Mouse (Mus musculus): Measurements from ENCODE around the gene Chp1. TPM values are rescaled to one million over a fixed set of nuclear protein-coding genes. Genes with fewer than 3 reads are reported as not detected.
"Not testable (repeated sequence)": the region's sequence is repeated elsewhere in the genome, so short reads cannot be mapped to it uniquely, and the experiment has no call there.

Chp1 gene
- polyA plus RNA-seq (2015; fragmentation: Nextera tagmentation; extraction: Ambion mirVana): 61.0 and 66.9 TPM in 2 replicates

DNA sequence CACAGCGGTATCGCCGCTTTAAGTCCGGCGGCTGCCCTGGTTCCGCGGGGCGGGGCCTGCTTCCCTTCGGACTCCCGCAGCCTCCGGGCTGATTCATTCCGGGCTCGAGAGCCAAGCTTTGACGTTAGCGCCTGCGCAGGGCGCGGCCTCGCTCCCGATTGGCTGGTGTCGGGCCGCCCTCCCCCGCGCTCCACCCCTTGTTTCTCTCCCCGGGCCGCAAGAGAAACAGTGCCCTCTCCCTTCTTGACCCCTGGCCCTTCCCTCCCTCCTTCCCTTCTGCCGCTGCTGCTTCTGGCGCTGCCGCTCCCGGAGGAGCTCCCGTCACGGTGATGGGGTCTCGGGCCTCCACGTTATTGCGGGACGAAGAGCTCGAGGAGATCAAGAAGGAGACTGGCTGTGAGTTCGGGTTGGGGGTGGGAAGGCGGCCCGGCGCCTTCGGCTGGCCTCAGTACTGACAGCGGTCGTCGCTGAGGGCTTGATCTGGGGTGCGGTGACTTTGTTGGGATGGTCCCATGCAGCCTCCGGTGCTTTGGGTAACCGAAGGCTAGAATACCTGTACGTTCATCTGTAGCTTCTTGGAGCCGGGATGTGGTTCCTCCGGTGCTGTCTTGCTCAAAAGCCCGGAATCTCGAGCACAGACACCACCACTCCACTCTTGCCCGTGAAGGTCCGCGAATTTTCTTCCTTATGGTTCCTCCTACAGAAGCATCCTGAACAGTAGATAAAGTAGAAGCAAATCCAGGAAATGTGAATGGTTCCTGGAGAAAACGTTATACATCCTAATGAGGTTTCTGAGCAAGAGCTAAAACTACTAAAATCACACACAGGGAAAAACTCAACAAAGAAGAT, at the start of gene Chp1, which contains the start of gene Exd1:
Gene Chp1 (plus strand): TSS at position 176 of the 849 bp plus-strand sequence.
Gene Exd1 (minus strand): TSS at position 106 of the 849 bp plus-strand sequence.
- Histone ChIP-seq H3K9ac (ENCODE audit: low read length) (peak within 1 kb of the TSS; percentile 84), H3K36me3 (ENCODE audit: control insufficient read depth, insufficient read depth, low read length) (no peaks in the 10 kb centered on the region), H3K27me3 (ENCODE audit: control insufficient read depth, insufficient read depth, low read depth, low read length) (no peaks in the 10 kb centered on the region), H3K4me3 (ENCODE audit: low read length) (peak within 1 kb of the TSS; percentile 78), H3K4me1 (replicated peaks; ENCODE audit: control insufficient read depth, insufficient read depth, low read length) (peaks cover 18% of the 10 kb centered on the region; the same call in 1 of the 2 replicates), H3K4me2 (ENCODE audit: low read depth, low read length) (peak within 1 kb of the TSS; percentile 92), H3K9me3 (ENCODE audit: control insufficient read depth, low read length) (no peaks in the 10 kb centered on the region), H3K27ac (ENCODE audit: low read length) (peak within 1 kb of the TSS; percentile 90)
- ATAC-seq (ENCODE audit: low read depth): peak; percentile 99
- WGBS: under 1% methylated on average over 57 of the region's 57 CpGs

- Histone ChIP-seq H3K27ac (ENCODE audit: low read length) (no peak overlapping the region), H3K27me3 (ENCODE audit: control insufficient read depth, insufficient read depth, low read depth, low read length) (no peaks in the 10 kb centered on the region), H3K9me3 (ENCODE audit: control insufficient read depth, low read length) (no peaks in the 10 kb centered on the region), H3K4me3 (ENCODE audit: low read length) (no peak overlapping the region), H3K4me2 (ENCODE audit: low read depth, low read length) (no peak overlapping the region), H3K9ac (ENCODE audit: low read length) (no peak overlapping the region), H3K36me3 (ENCODE audit: control insufficient read depth, insufficient read depth, low read length) (no peaks in the 10 kb centered on the region), H3K4me1 (replicated peaks; ENCODE audit: control insufficient read depth, insufficient read depth, low read length) (no peaks in the 10 kb centered on the region)
- no peak for ATAC-seq (ENCODE audit: low read depth)
- WGBS: 88% methylated on average over 2 of the region's 2 CpGs
Observed at GRCm38 (mm10) chr2:119498859-119499258, 48.6 kb upstream of the Chp1 start.

- no peaks in the 10 kb centered on the region for H3K9me3 ChIP-seq (ENCODE audit: control insufficient read depth, low read length)
- WGBS: 77% methylated on average over 2 of the region's 2 CpGs
- no peaks in the 10 kb centered on the region for H3K36me3 ChIP-seq (ENCODE audit: control insufficient read depth, insufficient read depth, low read length)
- no peak overlapping the region for H3K27ac ChIP-seq (ENCODE audit: low read length)
- no peak overlapping the region for H3K4me2 ChIP-seq (ENCODE audit: low read depth, low read length)
- ATAC-seq (ENCODE audit: low read depth): no peak
- no peak overlapping the region for H3K9ac ChIP-seq (ENCODE audit: low read length)
- no peaks in the 10 kb centered on the region for H3K27me3 ChIP-seq (ENCODE audit: control insufficient read depth, insufficient read depth, low read depth, low read length)
- H3K4me1 ChIP-seq (replicated peaks; ENCODE audit: control insufficient read depth, insufficient read depth, low read length): no peaks in the 10 kb centered on the region
- no peak overlapping the region for H3K4me3 ChIP-seq (ENCODE audit: low read length)
Observed at GRCm38 (mm10) chr2:119500965-119501652, 46.4 kb upstream of the Chp1 start.

GRCm38 (mm10) chr2:119507108-119507507, 40.4 kb upstream of the Chp1 start:
- Histone ChIP-seq H3K27ac (ENCODE audit: low read length) (no peak overlapping the region), H3K4me2 (ENCODE audit: low read depth, low read length) (no peak overlapping the region), H3K36me3 (ENCODE audit: control insufficient read depth, insufficient read depth, low read length) (no peaks in the 10 kb centered on the region), H3K9ac (ENCODE audit: low read length) (no peak overlapping the region), H3K4me1 (replicated peaks; ENCODE audit: control insufficient read depth, insufficient read depth, low read length) (no peaks in the 10 kb centered on the region), H3K9me3 (ENCODE audit: control insufficient read depth, low read length) (no peaks in the 10 kb centered on the region), H3K27me3 (ENCODE audit: control insufficient read depth, insufficient read depth, low read depth, low read length) (no peaks in the 10 kb centered on the region), H3K4me3 (ENCODE audit: low read length) (no peak overlapping the region)
- ATAC-seq (ENCODE audit: low read depth): no peak

- not testable (repeated sequence) for H3K4me2 ChIP-seq (ENCODE audit: low read depth, low read length); H3K9ac ChIP-seq (ENCODE audit: low read length); ATAC-seq (ENCODE audit: low read depth); H3K27me3 ChIP-seq (ENCODE audit: control insufficient read depth, insufficient read depth, low read depth, low read length); H3K36me3 ChIP-seq (ENCODE audit: control insufficient read depth, insufficient read depth, low read length); H3K4me3 ChIP-seq (ENCODE audit: low read length); H3K27ac ChIP-seq (ENCODE audit: low read length); H3K9me3 ChIP-seq (ENCODE audit: control insufficient read depth, low read length); H3K4me1 ChIP-seq (replicated peaks; ENCODE audit: control insufficient read depth, insufficient read depth, low read length)
- 52% methylated on average over 7 of the region's 7 CpGs for WGBS
Observed at GRCm38 (mm10) chr2:119508518-119508917, 39.0 kb upstream of the Chp1 start.

- H3K36me3 ChIP-seq (ENCODE audit: control insufficient read depth, insufficient read depth, low read length): no peaks in the 10 kb centered on the region
- H3K4me1 ChIP-seq (replicated peaks; ENCODE audit: control insufficient read depth, insufficient read depth, low read length): no peaks in the 10 kb centered on the region
- no peak for ATAC-seq (ENCODE audit: low read depth)
- H3K4me2 ChIP-seq (ENCODE audit: low read depth, low read length): no peak overlapping the region
- H3K9ac ChIP-seq (ENCODE audit: low read length): no peak overlapping the region
- no peak overlapping the region for H3K27ac ChIP-seq (ENCODE audit: low read length)
- no peaks in the 10 kb centered on the region for H3K9me3 ChIP-seq (ENCODE audit: control insufficient read depth, low read length)
- H3K4me3 ChIP-seq (ENCODE audit: low read length): no peak overlapping the region
- H3K27me3 ChIP-seq (ENCODE audit: control insufficient read depth, insufficient read depth, low read depth, low read length): no peaks in the 10 kb centered on the region
- 58% methylated on average over 2 of the region's 2 CpGs for WGBS
Observed at GRCm38 (mm10) chr2:119510856-119511255, 36.6 kb upstream of the Chp1 start.

DNA sequence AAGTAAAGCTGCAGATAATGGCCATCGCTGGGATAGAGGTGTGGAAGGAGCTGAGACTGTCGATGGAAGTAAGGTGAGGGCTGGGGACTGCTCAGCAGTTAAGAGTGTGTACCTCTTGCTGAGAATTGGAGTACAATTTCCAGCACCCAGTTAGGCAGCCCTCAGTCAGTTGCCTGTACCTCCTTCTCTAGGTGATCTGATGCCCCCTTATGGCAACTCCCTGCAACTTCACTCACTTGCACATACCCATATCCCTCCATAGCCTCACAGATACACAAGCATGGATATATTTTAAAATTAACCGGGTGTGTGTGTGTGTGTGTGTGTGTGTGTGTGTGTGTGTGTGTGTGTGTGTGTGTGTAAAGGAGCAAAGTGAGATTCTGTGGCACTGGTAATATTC, 35.2 kb upstream of the Chp1 start:
- H3K4me3 ChIP-seq (ENCODE audit: low read length): no peak overlapping the region
- H3K36me3 ChIP-seq (ENCODE audit: control insufficient read depth, insufficient read depth, low read length): no peaks in the 10 kb centered on the region
- no peak for ATAC-seq (ENCODE audit: low read depth)
- no peaks in the 10 kb centered on the region for H3K4me1 ChIP-seq (replicated peaks; ENCODE audit: control insufficient read depth, insufficient read depth, low read length)
- H3K9me3 ChIP-seq (ENCODE audit: control insufficient read depth, low read length): no peaks in the 10 kb centered on the region
- no peak overlapping the region for H3K27ac ChIP-seq (ENCODE audit: low read length)
- WGBS: 84% methylated on average over 3 of the region's 3 CpGs
- no peak overlapping the region for H3K4me2 ChIP-seq (ENCODE audit: low read depth, low read length)
- no peak overlapping the region for H3K9ac ChIP-seq (ENCODE audit: low read length)
- H3K27me3 ChIP-seq (ENCODE audit: control insufficient read depth, insufficient read depth, low read depth, low read length): no peaks in the 10 kb centered on the region

- no peak overlapping the region for H3K4me2 ChIP-seq (ENCODE audit: low read depth, low read length)
- H3K4me1 ChIP-seq (replicated peaks; ENCODE audit: control insufficient read depth, insufficient read depth, low read length): no peaks in the 10 kb centered on the region
- no peak overlapping the region for H3K4me3 ChIP-seq (ENCODE audit: low read length)
- H3K27ac ChIP-seq (ENCODE audit: low read length): no peak overlapping the region
- WGBS: 57% methylated on average over 3 of the region's 3 CpGs
- ATAC-seq (ENCODE audit: low read depth): no peak
- no peaks in the 10 kb centered on the region for H3K9me3 ChIP-seq (ENCODE audit: control insufficient read depth, low read length)
- H3K27me3 ChIP-seq (ENCODE audit: control insufficient read depth, insufficient read depth, low read depth, low read length): no peaks in the 10 kb centered on the region
- no peaks in the 10 kb centered on the region for H3K36me3 ChIP-seq (ENCODE audit: control insufficient read depth, insufficient read depth, low read length)
- no peak overlapping the region for H3K9ac ChIP-seq (ENCODE audit: low read length)
Observed at GRCm38 (mm10) chr2:119514026-119514522, 33.4 kb upstream of the Chp1 start.

DNA sequence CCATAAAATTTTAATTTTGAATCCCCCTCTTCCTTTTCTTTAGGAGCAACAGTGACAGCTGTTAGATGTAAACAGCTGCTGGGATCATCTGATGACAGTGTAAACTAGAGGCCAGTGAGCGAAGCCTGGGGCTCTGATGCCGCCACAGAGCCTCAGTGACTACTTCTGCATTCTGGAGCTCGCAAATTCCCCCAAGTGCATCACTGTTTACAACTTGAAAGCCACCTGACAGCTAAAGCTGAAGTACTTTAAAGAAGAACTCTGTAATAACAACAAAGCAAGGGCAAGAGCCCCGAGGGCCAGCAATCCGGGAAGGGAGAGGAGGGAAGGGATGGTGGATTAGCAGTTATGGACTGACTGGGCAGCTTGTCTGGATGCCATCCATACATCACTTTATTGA, 30.7 kb upstream of the Chp1 start:
- Histone ChIP-seq H3K27me3 (ENCODE audit: control insufficient read depth, insufficient read depth, low read depth, low read length) (no peaks in the 10 kb centered on the region), H3K4me3 (ENCODE audit: low read length) (no peak overlapping the region), H3K4me2 (ENCODE audit: low read depth, low read length) (no peak overlapping the region), H3K9ac (ENCODE audit: low read length) (no peak overlapping the region), H3K4me1 (replicated peaks; ENCODE audit: control insufficient read depth, insufficient read depth, low read length) (no peaks in the 10 kb centered on the region), H3K36me3 (ENCODE audit: control insufficient read depth, insufficient read depth, low read length) (no peaks in the 10 kb centered on the region), H3K9me3 (ENCODE audit: control insufficient read depth, low read length) (no peaks in the 10 kb centered on the region), H3K27ac (ENCODE audit: low read length) (no peak overlapping the region)
- 31% methylated on average over 5 of the region's 5 CpGs for WGBS
- ATAC-seq (ENCODE audit: low read depth): no peak
